Mouse (Mus musculus): ENCODE measurements around the gene Tmbim7. TPM values are rescaled to one million over a fixed set of nuclear protein-coding genes. Genes with fewer than 3 reads are reported as not detected.
"Not testable (repeated sequence)": the region's sequence is repeated elsewhere in the genome, so short reads cannot be mapped to it uniquely, and the experiment has no call there.

The Tmbim7 gene
- polyA plus RNA-seq, 1 experiment from 2014 or later = not detected

GRCm38 (mm10) chr5:3645326-3645725 is 5.7 kb upstream of the Tmbim7 start:
- H3K4me3 ChIP-seq (replicated peaks) = 0 out of 2 replicates have a peak overlapping the region, but pooled peaks have one; percentile 18
- no peak for DNase-seq
- H3K9me3 ChIP-seq (replicated peaks) = no peaks in the 10 kb centered on the region
- ATAC-seq (ENCODE audit: low read depth) = no peak
- no peaks in the 10 kb centered on the region for H3K27me3 ChIP-seq
- H3K36me3 ChIP-seq = peaks cover 40% of the 10 kb centered on the region
- WGBS (ENCODE audit: insufficient replicate concordance) = 82% methylated on average over 6 of the region's 6 CpGs
- H3K4me2 ChIP-seq = peak overlapping the region; percentile 23
- no peak overlapping the region for H3K27ac ChIP-seq
- H3K4me1 ChIP-seq (replicated peaks) = peaks cover 29% of the 10 kb centered on the region
- 0 out of 2 replicates have a peak overlapping the region, but pooled peaks have one; percentile 14 for H3K9ac ChIP-seq

- Histone ChIP-seq H3K27ac (peak overlapping the region; percentile 13; the same call in 1 of the 2 replicates), H3K4me2 (peak overlapping the region; percentile 83), H3K4me1 (replicated peaks) (peaks cover 29% of the 10 kb centered on the region), H3K27me3 (no peaks in the 10 kb centered on the region), H3K9me3 (replicated peaks) (no peaks in the 10 kb centered on the region), H3K36me3 (peaks cover 31% of the 10 kb centered on the region), H3K4me3 (replicated peaks) (peak overlapping the region; percentile 99), H3K9ac (peak overlapping the region; percentile 94)
- 26% methylated on average over 6 of the region's 6 CpGs for WGBS (ENCODE audit: insufficient replicate concordance)
- DNase-seq (no peak), ATAC-seq (ENCODE audit: low read depth) (no peak)
Measured at GRCm38 (mm10) chr5:3646539-3646938, 4.4 kb upstream of the Tmbim7 start.

GRCm38 (mm10) chr5:3646991-3647707 is 3.8 kb upstream of the Tmbim7 start:
- H3K4me1 ChIP-seq (replicated peaks) = peaks cover 29% of the 10 kb centered on the region
- peak overlapping the region; percentile 94 for H3K9ac ChIP-seq
- no peaks in the 10 kb centered on the region for H3K9me3 ChIP-seq (replicated peaks)
- peak overlapping the region; percentile 99 for H3K4me3 ChIP-seq (replicated peaks)
- ATAC-seq (ENCODE audit: low read depth) (peak; percentile 71), DNase-seq (peak; percentile 40)
- H3K36me3 ChIP-seq = peaks cover 25% of the 10 kb centered on the region
- H3K27me3 ChIP-seq = no peaks in the 10 kb centered on the region
- 1% methylated on average over 51 of the region's 60 CpGs for WGBS (ENCODE audit: insufficient replicate concordance)
- H3K27ac ChIP-seq = peak overlapping the region; percentile 95
- H3K4me2 ChIP-seq = peak overlapping the region; percentile 83

DNA sequence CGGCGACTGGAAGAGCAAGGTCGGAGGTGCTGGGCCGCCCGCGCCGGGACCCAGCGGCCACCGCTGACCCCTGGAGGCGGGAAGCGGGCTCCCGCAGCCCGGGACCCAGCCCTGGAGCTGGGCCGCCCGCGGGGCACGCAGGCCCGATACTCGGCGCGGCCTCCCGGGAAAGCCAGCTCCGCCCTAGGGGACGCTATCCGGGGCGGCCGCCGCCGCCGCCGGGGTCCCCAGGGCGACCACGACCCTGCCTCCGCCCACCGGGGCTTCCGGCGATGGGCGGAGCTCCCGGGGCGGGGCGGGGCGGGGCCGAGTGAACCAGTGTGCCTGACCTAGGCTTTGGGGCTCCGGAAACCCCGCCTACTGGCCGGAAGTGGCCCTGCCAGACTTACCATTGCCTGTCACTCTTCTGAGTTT is 3.3 kb upstream of the Tmbim7 start:
- H3K4me2 ChIP-seq = peak overlapping the region; percentile 83
- H3K4me1 ChIP-seq (replicated peaks) = peaks cover 29% of the 10 kb centered on the region
- DNase-seq = peak; percentile 89
- ATAC-seq (ENCODE audit: low read depth) = peak; percentile 94
- no peaks in the 10 kb centered on the region for H3K9me3 ChIP-seq (replicated peaks)
- peak overlapping the region; percentile 95 for H3K27ac ChIP-seq
- WGBS (ENCODE audit: insufficient replicate concordance) = 2% methylated on average over 7 of the region's 46 CpGs
- H3K9ac ChIP-seq = peak overlapping the region; percentile 94
- peaks cover 24% of the 10 kb centered on the region for H3K36me3 ChIP-seq
- peak overlapping the region; percentile 99 for H3K4me3 ChIP-seq (replicated peaks)
- no peaks in the 10 kb centered on the region for H3K27me3 ChIP-seq

GRCm38 (mm10) chr5:3648206-3648848 is 2.7 kb upstream of the Tmbim7 start:
- Histone ChIP-seq H3K4me1 (replicated peaks) (peaks cover 27% of the 10 kb centered on the region), H3K4me3 (replicated peaks) (peak overlapping the region; percentile 99), H3K4me2 (peak overlapping the region; percentile 83), H3K9ac (no peak overlapping the region), H3K36me3 (peaks cover 21% of the 10 kb centered on the region), H3K27me3 (no peaks in the 10 kb centered on the region), H3K27ac (no peak overlapping the region), H3K9me3 (replicated peaks) (no peaks in the 10 kb centered on the region)
- no peak for ATAC-seq (ENCODE audit: low read depth)
- DNase-seq = no peak
- 39% methylated on average over 4 of the region's 4 CpGs for WGBS (ENCODE audit: insufficient replicate concordance)

GRCm38 (mm10) chr5:3648849-3649210 is 2.2 kb upstream of the Tmbim7 start:
- no peak for DNase-seq
- Histone ChIP-seq H3K36me3 (peaks cover 17% of the 10 kb centered on the region), H3K9me3 (replicated peaks) (no peaks in the 10 kb centered on the region), H3K27me3 (no peaks in the 10 kb centered on the region), H3K4me1 (replicated peaks) (peaks cover 27% of the 10 kb centered on the region), H3K4me2 (no peak overlapping the region), H3K9ac (no peak overlapping the region), H3K4me3 (replicated peaks) (no peak overlapping the region), H3K27ac (no peak overlapping the region)
- 59% methylated on average over 4 of the region's 4 CpGs for WGBS (ENCODE audit: insufficient replicate concordance)
- no peak for ATAC-seq (ENCODE audit: low read depth)

GRCm38 (mm10) chr5:3651621-3652020 is 640 bp downstream of the Tmbim7 start:
- ATAC-seq (ENCODE audit: low read depth) (no peak), DNase-seq (no peak)
- Histone ChIP-seq H3K9ac (no peak overlapping the region), H3K4me2 (no peak overlapping the region), H3K4me1 (replicated peaks) (peaks cover 14% of the 10 kb centered on the region), H3K27me3 (no peaks in the 10 kb centered on the region), H3K27ac (no peak overlapping the region), H3K9me3 (replicated peaks) (no peaks in the 10 kb centered on the region), H3K4me3 (replicated peaks) (no peak overlapping the region), H3K36me3 (no peaks in the 10 kb centered on the region)
- WGBS (ENCODE audit: insufficient replicate concordance) = 63% methylated on average over 5 of the region's 5 CpGs

DNA sequence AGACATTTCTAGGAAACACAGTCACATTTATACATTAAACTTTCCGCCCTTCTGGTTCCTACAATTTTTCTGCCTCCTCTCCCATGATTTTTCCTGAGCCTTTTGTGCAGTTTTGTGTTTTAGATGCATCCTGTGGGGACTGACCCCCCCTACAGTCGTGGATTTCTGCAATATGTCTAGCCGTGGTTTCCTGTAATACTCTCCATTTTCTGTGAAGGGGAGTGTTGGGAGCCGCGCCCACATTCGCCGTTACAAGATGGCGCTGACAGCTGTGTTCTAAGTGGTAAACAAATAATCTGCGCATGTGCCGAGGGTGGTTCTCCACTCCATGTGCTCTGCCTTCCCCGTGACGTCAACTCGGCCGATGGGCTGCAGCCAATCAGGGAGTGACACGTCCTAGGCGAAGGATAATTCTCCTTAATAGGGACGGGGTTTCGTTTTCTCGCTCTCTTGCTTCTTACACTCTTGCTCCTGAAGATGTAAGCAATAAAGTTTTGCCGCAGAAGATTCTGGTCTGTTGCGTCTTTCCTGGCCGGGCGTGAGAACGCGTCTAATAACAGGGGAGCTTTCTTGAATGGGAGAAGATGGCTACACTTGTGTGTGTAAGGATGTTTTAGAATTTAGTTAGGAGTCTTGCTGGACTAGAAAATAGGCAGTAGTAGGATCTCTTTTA is 2.1 kb downstream of the Tmbim7 start:
- H3K27ac ChIP-seq; DNase-seq; H3K9me3 ChIP-seq (replicated peaks); H3K27me3 ChIP-seq; ATAC-seq (ENCODE audit: low read depth); H3K36me3 ChIP-seq; H3K4me2 ChIP-seq; H3K4me3 ChIP-seq (replicated peaks); H3K9ac ChIP-seq: not testable (repeated sequence)
- H3K4me1 ChIP-seq (replicated peaks) = peaks cover 14% of the 10 kb centered on the region
- WGBS (ENCODE audit: insufficient replicate concordance) = 82% methylated on average over 19 of the region's 25 CpGs

DNA sequence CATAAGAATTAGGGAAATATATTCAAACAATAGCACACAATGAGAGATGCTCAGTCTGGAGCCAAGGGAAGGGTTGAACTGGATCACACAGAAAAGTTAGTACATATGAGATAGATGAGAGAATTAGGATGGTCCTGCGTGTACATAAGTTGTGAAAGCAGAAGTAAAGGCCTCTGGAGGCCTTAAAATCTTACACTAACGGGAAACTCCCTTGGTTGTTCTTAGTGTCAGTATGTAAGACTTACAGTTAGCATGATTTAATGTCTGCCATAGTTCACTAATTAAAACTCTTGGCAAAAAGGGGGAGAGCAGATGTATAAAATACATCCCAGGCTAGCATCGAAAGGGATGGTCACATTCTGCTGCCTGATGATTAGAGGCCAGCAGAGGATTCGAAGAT is 2.8 kb downstream of the Tmbim7 start:
- 68% methylated on average over 4 of the region's 4 CpGs for WGBS (ENCODE audit: insufficient replicate concordance)
- no peak overlapping the region for H3K4me3 ChIP-seq (replicated peaks)
- DNase-seq (no peak), ATAC-seq (ENCODE audit: low read depth) (no peak)
- H3K27me3 ChIP-seq = no peaks in the 10 kb centered on the region
- H3K27ac ChIP-seq = no peak overlapping the region
- H3K4me1 ChIP-seq (replicated peaks) = peaks cover 9% of the 10 kb centered on the region
- no peak overlapping the region for H3K4me2 ChIP-seq
- no peak overlapping the region for H3K9ac ChIP-seq
- H3K9me3 ChIP-seq (replicated peaks) = no peaks in the 10 kb centered on the region; the same call in 1 of the 2 replicates
- no peaks in the 10 kb centered on the region for H3K36me3 ChIP-seq

GRCm38 (mm10) chr5:3657085-3657484 is 6.1 kb downstream of the Tmbim7 start, which contains the start of gene Gatad1:
Gene Gatad1 (minus strand): TSS chr5:3657185.
- ATAC-seq (ENCODE audit: low read depth) (no peak), DNase-seq (no peak)
- H3K4me2 ChIP-seq = no peak within 1 kb of the TSS
- no peak within 1 kb of the TSS for H3K4me3 ChIP-seq (replicated peaks)
- H3K9ac ChIP-seq = no peak within 1 kb of the TSS
- H3K27me3 ChIP-seq = no peaks in the 10 kb centered on the region
- no peak within 1 kb of the TSS for H3K27ac ChIP-seq
- no peaks in the 10 kb centered on the region for H3K36me3 ChIP-seq
- H3K9me3 ChIP-seq (replicated peaks) = no peaks in the 10 kb centered on the region; the same call in 1 of the 2 replicates
- H3K4me1 ChIP-seq (replicated peaks) = no peaks in the 10 kb centered on the region
- 64% methylated on average over 5 of the region's 5 CpGs for WGBS (ENCODE audit: insufficient replicate concordance)

- no peak for ATAC-seq (ENCODE audit: low read depth)
- H3K27ac ChIP-seq = no peak overlapping the region
- H3K9ac ChIP-seq = no peak overlapping the region
- no peaks in the 10 kb centered on the region for H3K27me3 ChIP-seq
- no peak overlapping the region for H3K4me2 ChIP-seq
- H3K9me3 ChIP-seq (replicated peaks) = no peaks in the 10 kb centered on the region
- H3K36me3 ChIP-seq = no peaks in the 10 kb centered on the region
- no peak overlapping the region for H3K4me3 ChIP-seq (replicated peaks)
- H3K4me1 ChIP-seq (replicated peaks) = peaks cover 9% of the 10 kb centered on the region
- 73% methylated on average over 2 of the region's 2 CpGs for WGBS (ENCODE audit: insufficient replicate concordance)
- no peak for DNase-seq
Measured at GRCm38 (mm10) chr5:3665225-3665624, 14.2 kb downstream of the Tmbim7 start.

Measured in liver, embryonic 13.5 days (tissue).